Mouse (Mus musculus) midbrain, embryonic 12.5 days (tissue): ENCODE measurements at regions not wholly inside any gene's neighbourhood (a gene's known extent, or its start where the extent isn't known, plus 50 kb on each side); places are given as distances from the start of the nearest gene placed in this dataset.

Experiments used
- ATAC-seq: fragments of 200-750 bp; cut with Nextera tagmentation; 2 replicates; pipeline ENCODE4 v1.8.0; 2017; ENCODE audit warnings: low read depth, moderate TSS enrichment, moderate library complexity; ENCODE audit not compliant: low FRiP score
- H3K27ac ChIP-seq: fragments of 300-500 bp; sonication (generic); replicated peaks from 2 replicates; pipeline ENCODE4 v1.5.1; 2016; ENCODE audit warnings: mild to moderate bottlenecking
- H3K27me3 ChIP-seq: fragments of 300-500 bp; sonication (generic); 2 replicates; pipeline ENCODE4 v1.6.1; 2016; ENCODE audit warnings: mild to moderate bottlenecking
- H3K36me3 ChIP-seq: fragments of 300-500 bp; sonication (generic); 2 replicates; pipeline ENCODE4 v1.6.1; 2016
- H3K4me1 ChIP-seq: fragments of 300-500 bp; sonication (generic); 2 replicates; pipeline ENCODE4 v1.6.1; 2016
- H3K4me2 ChIP-seq: fragments of 300-500 bp; sonication (generic); replicated peaks from 2 replicates; pipeline ENCODE4 v1.6.1; 2016; ENCODE audit warnings: mild to moderate bottlenecking, moderate library complexity
- H3K4me3 ChIP-seq: fragments of 300-500 bp; sonication (generic); 2 replicates; pipeline ENCODE4 v1.5.1; 2016; ENCODE audit warnings: mild to moderate bottlenecking
- H3K9ac ChIP-seq: fragments of 300-500 bp; sonication (generic); replicated peaks from 2 replicates; pipeline ENCODE4 v1.6.1; 2016; ENCODE audit warnings: mild to moderate bottlenecking, moderate library complexity
- H3K9me3 ChIP-seq: fragments of 300-500 bp; sonication (generic); 2 replicates; pipeline ENCODE4 v1.6.1; 2016; ENCODE audit warnings: mild to moderate bottlenecking
- WGBS: fragments of 180-500 bp; shearing (Covaris S2); methylation state at CpG from one replicate; pipeline ENCODE4 v1.1.7; 2016; 5-methylcytosine and 5-hydroxymethylcytosine counted together

GRCm38 (mm10) chr2:10826134-10826767 is 345.7 kb upstream of the Prkcq start:
- Histone ChIP-seq H3K4me1 (no peaks in the 10 kb centered on the region), H3K36me3 (no peaks in the 10 kb centered on the region), H3K4me2 (peak overlapping the region; percentile 55), H3K9me3 (no peaks in the 10 kb centered on the region), H3K4me3 (no peak overlapping the region), H3K27me3 (peaks cover 21% of the 10 kb centered on the region), H3K27ac (no peak overlapping the region), H3K9ac (no peak overlapping the region)
- 81% methylated on average over 10 of the region's 10 CpGs for WGBS
- no peak for ATAC-seq

GRCm38 (mm10) chr2:10839976-10840375 is 331.9 kb upstream of the Prkcq start:
- H3K9me3 ChIP-seq: no peaks in the 10 kb centered on the region
- peaks cover 5% of the 10 kb centered on the region; the same call in 1 of the 2 replicates for H3K4me1 ChIP-seq
- no peaks in the 10 kb centered on the region for H3K27me3 ChIP-seq
- H3K4me3 ChIP-seq: no peak overlapping the region
- ATAC-seq: no peak
- no peaks in the 10 kb centered on the region for H3K36me3 ChIP-seq
- H3K4me2 ChIP-seq: no peak overlapping the region
- WGBS: 71% methylated on average over 5 of the region's 5 CpGs
- no peak overlapping the region for H3K9ac ChIP-seq
- no peak overlapping the region for H3K27ac ChIP-seq

GRCm38 (mm10) chr2:10861654-10862292 is 310.1 kb upstream of the Prkcq start:
- no peaks in the 10 kb centered on the region for H3K36me3 ChIP-seq
- no peak for ATAC-seq
- H3K4me1 ChIP-seq: no peaks in the 10 kb centered on the region
- no peaks in the 10 kb centered on the region for H3K9me3 ChIP-seq
- no peak overlapping the region for H3K9ac ChIP-seq
- H3K27ac ChIP-seq: no peak overlapping the region
- no peaks in the 10 kb centered on the region for H3K27me3 ChIP-seq
- H3K4me3 ChIP-seq: no peak overlapping the region
- no peak overlapping the region for H3K4me2 ChIP-seq
- 69% methylated on average over 8 of the region's 8 CpGs for WGBS

- Histone ChIP-seq H3K9ac (no peak overlapping the region), H3K4me3 (no peak overlapping the region), H3K27me3 (no peaks in the 10 kb centered on the region), H3K9me3 (no peaks in the 10 kb centered on the region), H3K27ac (no peak overlapping the region), H3K36me3 (no peaks in the 10 kb centered on the region), H3K4me1 (no peaks in the 10 kb centered on the region), H3K4me2 (no peak overlapping the region)
- ATAC-seq: no peak
- WGBS: 88% methylated on average over 2 of the region's 2 CpGs
Measured at GRCm38 (mm10) chr2:10864451-10864850, 307.5 kb upstream of the Prkcq start.

GRCm38 (mm10) chr2:10874303-10874702 is 297.6 kb upstream of the Prkcq start:
- no peak overlapping the region for H3K4me2 ChIP-seq
- ATAC-seq: no peak
- no peak overlapping the region for H3K27ac ChIP-seq
- 88% methylated on average over 4 of the region's 4 CpGs for whole genome bisulfite sequencing
- H3K36me3 ChIP-seq: no peaks in the 10 kb centered on the region
- no peaks in the 10 kb centered on the region for H3K9me3 ChIP-seq
- H3K9ac ChIP-seq: no peak overlapping the region
- H3K4me1 ChIP-seq: no peaks in the 10 kb centered on the region
- H3K4me3 ChIP-seq: no peak overlapping the region
- no peaks in the 10 kb centered on the region for H3K27me3 ChIP-seq

- ATAC-seq: no peak
- WGBS: 85% methylated on average over 3 of the region's 3 CpGs
- H3K4me3 ChIP-seq: no peak overlapping the region
Measured at GRCm38 (mm10) chr2:10901926-10902325, 270.0 kb upstream of the Prkcq start.

GRCm38 (mm10) chr2:10919955-10920354 is 252.0 kb upstream of the Prkcq start:
- Histone ChIP-seq H3K9me3 (no peaks in the 10 kb centered on the region), H3K4me2 (no peak overlapping the region), H3K4me1 (peaks cover 11% of the 10 kb centered on the region), H3K4me3 (no peak overlapping the region), H3K27me3 (no peaks in the 10 kb centered on the region), H3K36me3 (no peaks in the 10 kb centered on the region), H3K27ac (no peak overlapping the region), H3K9ac (no peak overlapping the region)
- ATAC-seq: no peak

More at GRCm38 (mm10) chr2:10901926-10902325, 270.0 kb upstream of the Prkcq start:
- H3K27ac ChIP-seq: no peak overlapping the region
- no peaks in the 10 kb centered on the region for H3K9me3 ChIP-seq
- H3K4me2 ChIP-seq: no peak overlapping the region
- H3K36me3 ChIP-seq: no peaks in the 10 kb centered on the region
- H3K4me1 ChIP-seq: no peaks in the 10 kb centered on the region
- no peaks in the 10 kb centered on the region for H3K27me3 ChIP-seq
- H3K9ac ChIP-seq: no peak overlapping the region

- WGBS: 59% methylated on average over 8 of the region's 8 CpGs
- ATAC-seq: peak; percentile 47; the same call in 1 of the 2 replicates
- H3K9me3 ChIP-seq: no peaks in the 10 kb centered on the region
- H3K4me1 ChIP-seq: peaks cover 14% of the 10 kb centered on the region
- H3K4me2 ChIP-seq: no peak overlapping the region
- no peaks in the 10 kb centered on the region for H3K27me3 ChIP-seq
- no peak overlapping the region for H3K27ac ChIP-seq
- no peaks in the 10 kb centered on the region for H3K36me3 ChIP-seq
- no peak overlapping the region for H3K4me3 ChIP-seq
- no peak overlapping the region for H3K9ac ChIP-seq
Measured at GRCm38 (mm10) chr2:10920686-10921485, 251.0 kb upstream of the Prkcq start.

- Histone ChIP-seq H3K4me2 (peak overlapping the region; percentile 20; the same call in 1 of the 2 replicates), H3K27me3 (no peaks in the 10 kb centered on the region), H3K9me3 (no peaks in the 10 kb centered on the region), H3K4me1 (peaks cover 14% of the 10 kb centered on the region), H3K4me3 (no peak overlapping the region), H3K36me3 (no peaks in the 10 kb centered on the region), H3K9ac (no peak overlapping the region), H3K27ac (no peak overlapping the region)
- WGBS: 35% methylated on average over 13 of the region's 13 CpGs
- ATAC-seq: no peak; the same call in 1 of the 2 replicates
Measured at GRCm38 (mm10) chr2:10921486-10922450, 250.1 kb upstream of the Prkcq start.

- WGBS: 74% methylated on average over 4 of the region's 4 CpGs
- Histone ChIP-seq H3K4me1 (peaks cover 14% of the 10 kb centered on the region), H3K9me3 (no peaks in the 10 kb centered on the region), H3K4me3 (no peak overlapping the region), H3K4me2 (no peak overlapping the region), H3K9ac (no peak overlapping the region), H3K27ac (no peak overlapping the region), H3K27me3 (no peaks in the 10 kb centered on the region), H3K36me3 (no peaks in the 10 kb centered on the region)
- no peak for ATAC-seq
Measured at GRCm38 (mm10) chr2:10923984-10924383, 247.9 kb upstream of the Prkcq start.

- no peaks in the 10 kb centered on the region for H3K27me3 ChIP-seq
Measured at GRCm38 (mm10) chr2:10925361-10925760, 246.5 kb upstream of the Prkcq start.

More at GRCm38 (mm10) chr2:10925361-10925760, 246.5 kb upstream of the Prkcq start:
- WGBS: 67% methylated on average over 7 of the region's 7 CpGs
- Histone ChIP-seq H3K4me2 (no peak overlapping the region), H3K36me3 (no peaks in the 10 kb centered on the region), H3K9ac (no peak overlapping the region), H3K4me3 (no peak overlapping the region), H3K4me1 (peaks cover 14% of the 10 kb centered on the region), H3K27ac (no peak overlapping the region), H3K9me3 (no peaks in the 10 kb centered on the region)
- no peak for ATAC-seq
